Mouse (Mus musculus) c-Kit-negative CD71-positive TER-119-positive erythroid progenitor cells, embryonic 14.5 days (primary cell): ENCODE data around the gene Ackr3.

Experiments used
- DNase-seq: peaks from one replicate; pipeline ENCODE4 v3.0.0-alpha.2; 2013; ENCODE audit warnings: low read depth, low spot score

Ackr3 gene

GRCm38 (mm10) chr1:90253465-90253864 is 49.7 kb downstream of the Ackr3 start:
- no peak for DNase-seq

- DNase-seq = no peak
Observed at GRCm38 (mm10) chr1:90258253-90258887, 54.6 kb downstream of the Ackr3 start.

GRCm38 (mm10) chr1:90260704-90261581 is 57.2 kb downstream of the Ackr3 start:
- no peak for DNase-seq

GRCm38 (mm10) chr1:90262380-90262779 is 58.6 kb downstream of the Ackr3 start:
- DNase-seq = no peak
